Mouse (Mus musculus): ENCODE data around the gene Pax2. TPM values are rescaled to one million over a fixed set of nuclear protein-coding genes. Genes with fewer than 3 reads are reported as not detected.

Gene Pax2
- total RNA-seq (2021), result not detected

GRCm38 (mm10) chr19:44755693-44756420 is at the start of gene Pax2:
Gene Pax2, plus strand, starts transcription at chr19:44756045.
- no peak for DNase-seq (ENCODE audit: extremely low spot score in 1 of 2, low spot score in 2 of 2)
- intact Hi-C loops (cut with DNase I), result loop anchor here (2.0 to 10.0 kb wide), 4 partner anchors 131 to 399 kb away; partner anchors contain the start of gene Tlx1

- no peak for DNase-seq (ENCODE audit: extremely low spot score in 1 of 2, low spot score in 2 of 2)
- intact Hi-C loops (cut with DNase I), result no loop called here
These were observed 47.0 kb upstream of the Pax2 start for GRCm38 (mm10) chr19:44708885-44709284.

DNA sequence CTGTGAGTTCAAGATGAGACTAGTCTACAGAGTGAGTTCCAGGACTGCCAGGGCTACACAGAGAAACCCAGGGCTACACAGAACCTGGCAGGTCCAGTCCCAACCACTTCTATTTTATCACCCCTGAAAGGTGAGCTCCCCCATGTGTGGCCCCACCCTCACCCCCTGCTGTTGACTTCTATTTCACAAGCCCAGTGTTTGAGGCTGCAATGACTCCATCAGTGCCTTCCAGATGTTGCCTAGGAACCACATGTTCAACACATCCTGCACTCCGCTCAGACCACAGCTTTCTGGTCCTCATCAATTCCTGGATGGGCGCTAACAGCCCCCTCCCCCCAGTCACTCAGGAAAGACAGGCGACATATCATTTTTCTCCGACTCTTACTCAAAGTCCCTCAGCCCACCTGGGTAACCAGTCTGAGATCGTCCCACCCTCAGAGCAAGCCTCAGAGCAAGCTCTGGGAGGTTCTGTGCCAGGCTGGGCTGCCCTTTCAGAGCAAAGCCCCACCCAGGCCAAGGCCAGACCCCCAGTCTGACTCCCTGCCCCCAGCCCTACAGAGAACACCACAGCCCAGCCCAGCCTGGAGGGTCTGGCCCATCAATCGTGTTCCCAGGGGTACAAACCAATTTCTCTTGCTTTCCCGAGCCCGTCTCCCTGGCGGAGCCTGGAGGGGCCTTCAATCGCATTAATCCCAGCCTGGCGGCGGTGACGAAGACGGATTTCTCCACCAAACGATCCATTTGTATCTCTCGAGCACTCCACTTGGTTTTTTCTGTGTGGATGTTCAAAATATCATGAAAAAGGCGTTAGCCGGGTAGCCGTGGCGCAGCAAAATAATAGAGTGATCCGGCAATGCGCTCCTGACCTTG is 38.9 kb upstream of the Pax2 start:
- DNase-seq (ENCODE audit: extremely low spot score in 1 of 2, low spot score in 2 of 2), result no peak
- intact Hi-C loops (cut with DNase I), result no loop called here

GRCm38 (mm10) chr19:44719292-44720193 is 36.3 kb upstream of the Pax2 start:
- intact Hi-C loops (cut with DNase I), result no loop called here
- no peak for DNase-seq (ENCODE audit: extremely low spot score in 1 of 2, low spot score in 2 of 2)

- no peak for DNase-seq (ENCODE audit: extremely low spot score in 1 of 2, low spot score in 2 of 2)
- intact Hi-C loops (cut with DNase I), result no loop called here
These were observed 35.7 kb upstream of the Pax2 start for GRCm38 (mm10) chr19:44720194-44720521.

GRCm38 (mm10) chr19:44723611-44724440 is 32.0 kb upstream of the Pax2 start:
- intact Hi-C loops (cut with DNase I), result no loop called here

GRCm38 (mm10) chr19:44725951-44726791 is 29.7 kb upstream of the Pax2 start:
- intact Hi-C loops (cut with DNase I), result no loop called here
- peak in 1 of 2 experiments; percentile 4 for DNase-seq (ENCODE audit: extremely low spot score in 1 of 2, low spot score in 2 of 2)

More at GRCm38 (mm10) chr19:44723611-44724440, 32.0 kb upstream of the Pax2 start:
- no peak for DNase-seq (ENCODE audit: extremely low spot score in 1 of 2, low spot score in 2 of 2)

DNA sequence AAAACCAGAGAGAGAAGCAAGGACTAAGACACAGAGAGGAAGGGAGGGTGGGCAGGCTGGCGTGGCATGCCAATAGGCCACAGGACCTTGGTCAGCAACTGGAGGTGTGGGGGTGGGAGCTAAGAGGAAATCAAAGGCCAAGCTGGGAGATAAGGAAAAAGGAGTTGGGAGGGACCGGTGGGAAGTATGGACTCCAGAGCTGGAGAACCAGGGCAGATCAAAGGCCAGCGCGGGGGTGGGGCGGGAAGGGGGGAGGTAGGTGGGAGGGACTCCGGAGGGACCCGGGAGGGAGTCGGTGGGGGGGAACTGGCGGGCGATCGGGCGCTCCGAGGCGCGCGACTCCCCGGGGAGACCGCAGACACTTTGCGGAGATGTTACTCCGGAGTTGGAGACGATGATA is 21.7 kb upstream of the Pax2 start:
- intact Hi-C loops (cut with DNase I), result no loop called here
- DNase-seq (ENCODE audit: extremely low spot score in 1 of 2, low spot score in 2 of 2), result no peak

DNA sequence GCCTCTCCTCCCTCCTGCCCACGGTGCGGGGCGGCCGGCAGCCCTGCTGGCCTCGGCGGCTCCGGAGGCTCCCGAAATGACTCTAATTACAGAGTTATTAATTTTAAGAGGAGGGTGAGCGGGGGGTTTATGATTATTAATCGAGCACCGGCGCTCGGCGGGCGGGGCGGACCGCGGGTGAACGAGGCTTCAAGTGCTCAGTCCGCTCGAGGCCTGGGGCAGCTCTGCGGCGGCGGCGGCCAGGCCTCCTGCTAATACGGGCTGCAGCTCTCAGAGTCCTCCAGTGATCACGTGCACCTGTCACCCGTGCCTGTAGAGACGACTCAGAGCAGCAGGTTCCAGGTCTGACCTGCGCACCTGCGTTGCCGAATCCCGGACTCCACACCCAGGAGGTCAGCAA is 21.2 kb upstream of the Pax2 start:
- no peak for DNase-seq (ENCODE audit: extremely low spot score in 1 of 2, low spot score in 2 of 2)
- intact Hi-C loops (cut with DNase I), result no loop called here

GRCm38 (mm10) chr19:44740300-44740699 is 15.5 kb upstream of the Pax2 start:
- DNase-seq (ENCODE audit: extremely low spot score in 1 of 2, low spot score in 2 of 2), result no peak
- intact Hi-C loops (cut with DNase I), result loop anchor here (10.0 kb wide), 1 partner anchor 495 kb away; the partner anchor contains the start of gene Lbx1

DNA sequence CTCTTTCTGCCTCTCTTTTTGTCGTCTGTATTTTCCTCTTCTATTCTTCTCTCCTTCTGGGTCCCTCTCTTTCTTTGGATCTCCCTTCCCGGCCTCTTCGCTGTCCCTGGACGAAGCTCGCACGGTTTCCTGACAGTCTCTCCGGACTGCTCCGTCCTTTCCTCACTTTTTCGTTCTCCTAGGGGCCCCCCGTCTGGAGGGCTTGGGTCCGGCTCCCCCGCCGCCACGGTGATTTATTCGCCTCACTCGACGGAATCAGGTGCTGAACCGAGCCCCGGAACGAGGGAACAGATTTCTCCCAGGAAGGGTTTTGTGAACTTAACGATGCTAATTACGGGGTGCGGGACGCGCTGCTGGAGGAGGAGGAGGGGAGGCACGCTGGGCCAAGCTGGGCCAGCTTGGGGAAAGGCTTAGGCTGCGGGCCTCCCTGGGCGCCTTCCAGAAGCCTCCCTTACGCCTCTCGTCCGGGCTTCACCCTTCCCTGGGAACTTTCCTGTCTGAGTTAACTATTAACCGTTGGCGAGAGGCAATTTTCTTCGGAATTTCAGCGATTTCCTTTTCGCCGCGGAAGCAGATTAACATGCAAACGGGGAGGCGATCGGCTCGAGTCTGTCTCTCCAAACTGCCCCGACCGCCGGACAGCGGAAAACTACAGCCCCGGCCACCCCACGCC is 14.6 kb upstream of the Pax2 start:
- no peak for DNase-seq (ENCODE audit: extremely low spot score in 1 of 2, low spot score in 2 of 2)
- intact Hi-C loops (cut with DNase I), result loop anchor here (10.0 kb wide), 1 partner anchor 494 kb away; the partner anchor contains the start of gene Lbx1

GRCm38 (mm10) chr19:44741764-44742127 is 14.1 kb upstream of the Pax2 start:
- intact Hi-C loops (cut with DNase I), result loop anchor here (10.0 kb wide), 1 partner anchor 493 kb away; the partner anchor contains the start of gene Lbx1

DNA sequence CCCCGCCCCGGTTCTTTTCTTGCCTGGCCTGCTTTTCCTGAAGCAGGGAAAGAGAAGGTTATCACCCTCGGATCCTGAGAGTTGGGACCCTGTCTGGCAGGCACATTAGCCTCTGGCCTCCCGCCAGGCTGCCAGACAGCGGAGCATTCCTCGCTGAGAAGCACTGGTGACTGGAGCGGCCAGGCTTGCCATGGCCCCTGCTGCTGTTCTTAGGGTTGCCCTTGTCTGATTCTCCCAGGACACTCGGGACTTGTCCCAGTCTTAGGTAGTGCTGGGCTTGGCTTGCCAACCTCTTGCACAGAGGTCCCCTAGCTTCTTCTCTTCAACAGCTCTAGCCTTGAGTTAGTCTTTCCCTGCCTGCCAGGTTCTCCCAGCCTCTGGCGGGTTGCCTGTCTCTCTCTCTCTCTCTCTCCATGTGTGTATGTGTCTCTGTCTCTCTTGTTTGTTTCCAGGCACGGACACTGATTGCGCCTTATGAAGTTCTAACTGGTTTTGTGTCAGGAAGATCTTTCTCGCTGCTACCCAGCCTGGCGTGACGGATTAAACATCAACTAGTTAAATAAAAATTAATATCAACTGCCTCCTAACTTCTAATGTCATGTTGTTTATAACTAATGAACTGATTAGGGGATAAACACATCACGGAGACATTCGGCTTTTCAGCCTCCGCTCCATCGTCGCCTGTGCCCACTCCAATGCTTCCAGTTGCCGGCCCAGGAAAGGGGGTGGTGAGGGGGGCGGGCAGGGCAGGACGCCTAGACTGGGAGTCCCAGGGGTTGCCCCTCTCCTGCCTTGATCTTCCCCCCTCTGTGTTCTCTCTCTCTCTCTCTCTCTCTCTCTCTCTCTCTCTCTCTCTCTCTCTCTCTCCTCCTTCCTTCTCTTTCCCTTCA is 13.5 kb upstream of the Pax2 start:
- no peak for DNase-seq (ENCODE audit: extremely low spot score in 1 of 2, low spot score in 2 of 2)
- intact Hi-C loops (cut with DNase I), result loop anchor here (10.0 kb wide), 1 partner anchor 492 kb away; the partner anchor contains the start of gene Lbx1

More at GRCm38 (mm10) chr19:44741764-44742127, 14.1 kb upstream of the Pax2 start:
- DNase-seq (ENCODE audit: extremely low spot score in 1 of 2, low spot score in 2 of 2), result no peak

- no peak for DNase-seq (ENCODE audit: extremely low spot score in 1 of 2, low spot score in 2 of 2)
- intact Hi-C loops (cut with DNase I), result loop anchor here (10.0 kb wide), 1 partner anchor 492 kb away; the partner anchor contains the start of gene Lbx1
These were observed 12.8 kb upstream of the Pax2 start for GRCm38 (mm10) chr19:44743021-44743415.

DNA sequence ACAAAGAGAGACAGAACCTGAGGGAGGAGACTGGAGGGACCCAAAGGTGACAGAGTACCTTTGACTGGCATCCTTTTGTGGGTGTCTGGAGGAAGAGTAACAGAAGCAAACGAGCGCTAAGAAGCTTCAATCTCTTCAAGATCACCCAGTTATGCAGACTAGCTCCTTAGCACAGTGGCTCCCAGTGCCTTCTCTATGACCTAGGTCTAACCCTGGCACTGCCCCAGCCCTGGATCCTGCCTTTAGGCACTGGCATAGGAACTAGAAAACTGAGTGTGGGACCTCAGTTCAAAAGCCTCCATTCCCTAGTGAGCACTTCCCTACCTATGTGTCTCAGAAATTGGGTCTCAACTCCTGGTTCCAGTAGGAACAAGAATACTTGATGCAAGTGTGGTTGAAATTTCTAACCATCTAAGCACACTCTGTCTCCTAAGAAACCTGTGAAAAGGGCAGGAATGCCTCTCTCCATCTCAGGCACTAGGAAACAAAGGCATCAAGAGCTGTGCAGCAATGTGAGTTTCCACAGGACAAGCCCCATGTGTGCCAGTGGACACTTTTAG is 11.8 kb upstream of the Pax2 start:
- intact Hi-C loops (cut with DNase I), result loop anchor here (10.0 kb wide), 1 partner anchor 491 kb away; the partner anchor contains the start of gene Lbx1
- no peak for DNase-seq (ENCODE audit: extremely low spot score in 1 of 2, low spot score in 2 of 2)

All from left cerebral cortex, postnatal 10 days (tissue).